ENCODE assay signal across 8 mouse cellular contexts in the genomic region with DNA sequence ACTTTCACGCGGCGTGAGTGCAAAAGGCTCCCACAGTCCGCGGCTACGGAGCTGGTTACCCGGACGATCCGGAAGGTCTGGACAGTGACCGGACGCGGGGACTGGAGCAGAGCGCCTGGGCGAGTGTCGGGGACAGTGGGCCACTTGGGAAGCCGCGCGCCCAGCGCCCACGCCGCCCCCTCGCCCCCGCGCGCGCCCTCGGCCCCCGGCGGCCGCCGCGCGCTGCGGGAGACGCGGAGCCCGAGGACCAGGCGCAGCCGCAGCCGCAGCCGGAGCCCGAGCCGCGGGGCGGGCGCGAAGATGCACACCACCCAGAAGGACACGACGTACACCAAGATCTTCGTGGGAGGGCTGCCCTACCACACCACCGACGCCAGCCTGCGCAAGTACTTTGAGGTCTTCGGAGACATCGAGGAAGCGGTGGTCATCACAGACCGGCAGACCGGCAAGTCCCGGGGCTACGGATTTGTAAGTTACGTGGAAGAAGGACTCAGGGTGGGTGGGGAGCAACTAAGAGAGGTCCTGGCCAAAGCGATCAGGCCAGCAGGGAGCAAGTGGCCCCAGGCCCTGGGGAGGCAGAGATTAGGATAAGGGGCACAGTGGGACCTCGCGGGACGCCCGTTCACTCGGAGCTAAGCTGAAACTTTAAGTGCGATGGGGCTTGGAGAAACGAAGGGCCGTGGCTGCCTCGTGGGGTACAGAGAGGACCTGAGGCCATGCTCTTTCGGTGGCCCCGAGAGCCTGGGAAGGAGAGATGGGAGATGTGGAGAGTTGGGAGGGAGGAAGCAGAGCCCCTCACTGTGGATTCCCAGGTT. TPM values are rescaled to one million over a fixed set of nuclear protein-coding genes. Genes with fewer than 3 reads are reported as not detected.
A peak's percentile ranks its signal among the peaks of the same experiment; 100 is the strongest.
DNase-seq lines count a peak whose midpoint lies in the region; ATAC-seq and TF ChIP-seq lines count a peak whose summit lies in the region.

No protein-coding gene starts in this region.

- TF ChIP-seq POLR2A in olfactory bulb, adult 2 months (IDR thresholded peaks at IDR 0.05; ENCODE audit: insufficient read depth, low read depth, low read length), result no peak

- DNase-seq in heart, adult 8-10 months (ENCODE audit: low spot score), result no peak
- DNase-seq in ES-E14 (ENCODE audit: low read depth, low spot score), result no peak
- DNase-seq in embryo, embryonic 10.5 days (ENCODE audit: low spot score), result peak; percentile 43

- peaks cover 10% of the 10 kb centered on the region for H3K36me3 ChIP-seq in heart, embryonic 12.5 days
- no peaks in the 10 kb centered on the region for H3K36me3 ChIP-seq in ES-E14 (ENCODE audit: control insufficient read depth, insufficient read depth, low read length, poor library complexity, severe bottlenecking)
- H3K36me3 ChIP-seq in hindbrain, embryonic 12.5 days, result no peaks in the 10 kb centered on the region
- H3K36me3 ChIP-seq in liver, embryonic 12.5 days, result no peaks in the 10 kb centered on the region

- no peaks in the 10 kb centered on the region for H3K9me3 ChIP-seq in heart, embryonic 12.5 days (replicated peaks)
- no peaks in the 10 kb centered on the region for H3K9me3 ChIP-seq in ES-E14 (ENCODE audit: control insufficient read depth, insufficient read depth, low read depth, low read length)
- no peaks in the 10 kb centered on the region for H3K9me3 ChIP-seq in hindbrain, embryonic 12.5 days (replicated peaks)
- no peaks in the 10 kb centered on the region for H3K9me3 ChIP-seq in liver, embryonic 12.5 days (replicated peaks)

- H3K4me1 ChIP-seq in heart, embryonic 12.5 days (replicated peaks), result peaks cover 15% of the 10 kb centered on the region
- peaks cover 0 to 2% of the 10 kb centered on the region in 2 experiments; a peak in 1 of 4 replicates for H3K4me1 ChIP-seq in ES-E14 (ENCODE audit: control insufficient read depth in 2 of 2, insufficient read depth in 2 of 2, low read length in 2 of 2, poor library complexity in 1 of 2)
- peaks cover 12% of the 10 kb centered on the region; the same call in 1 of the 2 replicates for H3K4me1 ChIP-seq in hindbrain, embryonic 12.5 days
- H3K4me1 ChIP-seq in liver, embryonic 12.5 days, result no peaks in the 10 kb centered on the region
- H3K4me1 ChIP-seq in olfactory bulb, adult 2 months (ENCODE audit: control insufficient read depth, insufficient read depth, low read length), result 0 out of 2 replicates have a peak, but pooled peaks cover 7% of the 10 kb centered on the region

- H3K9ac ChIP-seq in heart, embryonic 12.5 days, result peak overlapping the region; percentile 97
- peak overlapping the region; percentile 60; the same call in 1 of the 2 replicates for H3K9ac ChIP-seq in ES-E14 (ENCODE audit: insufficient read depth, low read depth, low read length, poor library complexity, severe bottlenecking)
- H3K9ac ChIP-seq in hindbrain, embryonic 12.5 days, result peak overlapping the region; percentile 79
- no peak overlapping the region for H3K9ac ChIP-seq in liver, embryonic 12.5 days

- TF ChIP-seq CTCF in olfactory bulb, adult 2 months (IDR thresholded peaks at IDR 0.05; ENCODE audit: insufficient read depth, low read depth, low read length), result no peak

- H3K27ac ChIP-seq in heart, embryonic 12.5 days (ENCODE audit: poor library complexity, severe bottlenecking), result peak overlapping the region; percentile 98
- H3K27ac ChIP-seq in ES-E14 (ENCODE audit: insufficient read depth, low read depth, low read length, poor library complexity, severe bottlenecking), result no peak overlapping the region
- H3K27ac ChIP-seq in hindbrain, embryonic 12.5 days, result peak overlapping the region; percentile 65
- no peak overlapping the region for H3K27ac ChIP-seq in liver, embryonic 12.5 days
- no peak overlapping the region for H3K27ac ChIP-seq in olfactory bulb, adult 2 months (ENCODE audit: insufficient read depth, low read depth, low read length)

- no peaks in the 10 kb centered on the region for H3K27me3 ChIP-seq in heart, embryonic 12.5 days (replicated peaks)
- H3K27me3 ChIP-seq in hindbrain, embryonic 12.5 days, result no peaks in the 10 kb centered on the region
- H3K27me3 ChIP-seq in liver, embryonic 12.5 days (replicated peaks), result peaks cover 42% of the 10 kb centered on the region

- WGBS in heart, embryonic 12.5 days, result under 1% methylated on average over 73 of the region's 73 CpGs
- WGBS in hindbrain, embryonic 12.5 days, result under 1% methylated on average over 52 of the region's 73 CpGs
- WGBS in liver, embryonic 12.5 days (ENCODE audit: insufficient replicate concordance), result 3% methylated on average over 73 of the region's 73 CpGs
- WGBS in olfactory bulb, adult 2 months, result 2% methylated on average over 73 of the region's 73 CpGs

- ATAC-seq in heart, embryonic 12.5 days (ENCODE audit: insufficient number of reproducible peaks, low FRiP score), result no peak
- ATAC-seq in hindbrain, embryonic 12.5 days (ENCODE audit: low FRiP score), result peak; percentile 53
- no peak for ATAC-seq in liver, embryonic 12.5 days
- no peak for ATAC-seq in megakaryocyte-erythroid progenitor cell, adult 5-6 weeks (replicated peaks; ENCODE audit: low FRiP score, low TSS enrichment, poor library complexity, severe bottlenecking)

- peak overlapping the region; percentile 70 for H3K4me2 ChIP-seq in heart, embryonic 12.5 days
- H3K4me2 ChIP-seq in hindbrain, embryonic 12.5 days (replicated peaks), result peak overlapping the region; percentile 93
- H3K4me2 ChIP-seq in liver, embryonic 12.5 days, result peak overlapping the region; percentile 73

- in situ Hi-C loops in ES-E14 (cut with MboI; ENCODE audit: low sequenced_read_pairs in 2 of 2, unreplicated experiment in 2 of 2), result no loop called here

- H3K4me3 ChIP-seq in heart, embryonic 12.5 days, result peak overlapping the region; percentile 79
- H3K4me3 ChIP-seq in ES-E14 (ENCODE audit: insufficient read depth in 1 of 2, low read depth in 1 of 2, low read length in 2 of 2, poor library complexity in 1 of 2, severe bottlenecking in 1 of 2), result peak overlapping the region; percentile 72 to 87
- H3K4me3 ChIP-seq in hindbrain, embryonic 12.5 days, result peak overlapping the region; percentile 68
- H3K4me3 ChIP-seq in liver, embryonic 12.5 days, result peak overlapping the region; percentile 52
- peak overlapping the region; percentile 56 for H3K4me3 ChIP-seq in olfactory bulb, adult 2 months (ENCODE audit: insufficient read depth, low read depth, low read length)

TF ChIP-seq in ES-E14, 5 proteins besides CTCF, POLR2A, EP300 and RAD21:
- TF ChIP-seq CHD2 (IDR thresholded peaks at IDR 0.05; ENCODE audit: low read depth, low read length), result no peak
- no peak for TF ChIP-seq ZNF384 (IDR thresholded peaks at IDR 0.05; ENCODE audit: low read depth, low read length)
- TF ChIP-seq MAFK (IDR thresholded peaks at IDR 0.05; ENCODE audit: insufficient read depth, low read depth, low read length), result no peak
- TF ChIP-seq ZC3H11A (IDR thresholded peaks at IDR 0.05; ENCODE audit: borderline replicate concordance, low read depth, low read length), result no peak
- no peak for TF ChIP-seq HCFC1 (IDR thresholded peaks at IDR 0.05; ENCODE audit: borderline replicate concordance, insufficient read depth, low read length)

RNA-seq across cellular contexts. Expression of a gene that starts 0.7 kb away (rescaled TPM):
- polyA plus RNA-seq in heart, embryonic 12.5 days (2016; fragmentation: Nextera tagmentation; extraction: Ambion mirVana), result 73.3 and 73.4 TPM in 2 replicates
- total RNA-seq in heart, adult 8-10 months (2022), result 100 to 1,000 TPM; 174 to 207 (median 195) TPM
- 0.54 TPM in 1 of 2 replicates, not detected in the other for total RNA-seq in ES-E14 (2012; rRNA removed)
- 2.4 and 3.6 TPM in 2 replicates for polyA plus RNA-seq in hindbrain, embryonic 12.5 days (2016; fragmentation: Nextera tagmentation; extraction: Ambion mirVana)
- 0.13 and 0.63 TPM in 2 replicates for polyA plus RNA-seq in liver, embryonic 12.5 days (2016; fragmentation: Nextera tagmentation; extraction: Ambion mirVana)
- not detected in 2 replicates for polyA plus RNA-seq in olfactory bulb, adult 2 months (2012; ENCODE audit: insufficient read depth, insufficient read length, low replicate concordance, missing spikeins)
- not detected in 2 replicates for total RNA-seq in megakaryocyte-erythroid progenitor cell, adult 5-6 weeks (2014; fragmentation: Nextera tagmentation)
- not detected in 2 replicates for total RNA-seq in megakaryocyte-erythroid progenitor cell, adult 5-6 weeks (2017)

Comparison
In these comparisons a context has a peak if more than half of its experiments do, and no peak if none do; other contexts are left out.
1. H3K27ac ChIP-seq: peak in heart, embryonic 12.5 days (single experiment) and hindbrain, embryonic 12.5 days (single experiment); none in ES-E14 (single experiment), liver, embryonic 12.5 days (single experiment) and olfactory bulb, adult 2 months (single experiment).
2. RNA of a gene that starts 0.7 kb away (polyA plus RNA-seq): 73.3 to 73.4 TPM in heart, embryonic 12.5 days; 2.4 to 3.6 TPM in hindbrain, embryonic 12.5 days, 0.13 to 0.63 TPM in liver, embryonic 12.5 days and not detected in olfactory bulb, adult 2 months; every median in the first group is over 10 times any median in the second.
3. Peak in every context shown above with its lines, with median percentiles within 50 percentile points of each other: H3K4me2 ChIP-seq and H3K4me3 ChIP-seq.